In the genomic region with DNA sequence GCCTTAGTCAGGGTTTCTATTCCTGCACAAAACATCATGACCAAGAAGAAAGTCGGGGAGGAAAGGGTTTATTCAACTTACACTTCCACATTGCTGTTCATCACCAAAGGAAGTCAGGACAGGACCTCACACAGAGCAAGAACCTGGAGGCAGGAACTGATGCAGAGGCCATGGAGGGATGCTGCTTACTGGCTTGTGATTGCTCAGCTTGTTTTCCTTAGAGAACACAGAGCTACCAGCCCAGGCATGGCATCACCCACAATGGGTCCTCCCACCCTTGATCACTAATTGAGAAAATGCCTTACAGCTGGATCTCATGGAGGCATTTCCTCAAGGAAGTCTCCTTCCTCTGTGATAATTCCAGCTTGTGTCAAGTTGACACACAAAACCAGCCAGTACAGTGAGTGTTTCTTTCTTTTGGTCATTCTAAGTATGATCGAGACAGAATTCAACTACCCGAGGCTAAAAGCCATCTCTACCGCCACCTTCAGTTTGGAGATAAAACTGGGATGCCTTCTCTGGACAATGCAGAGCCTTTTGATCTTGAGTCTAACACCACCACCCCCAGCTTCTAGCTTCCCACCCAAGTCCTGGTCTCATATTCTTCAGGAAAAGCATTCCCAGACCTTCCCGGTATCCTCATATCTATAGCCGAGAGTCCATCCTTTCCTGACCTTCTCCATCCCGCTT, we compare ENCODE assay signal across 7 mouse cellular contexts. TPM values are rescaled to one million over a fixed set of nuclear protein-coding genes. Genes with fewer than 3 reads are reported as not detected.
DNase-seq lines count a peak whose midpoint lies in the region; TF ChIP-seq lines count a peak whose summit lies in the region.
"Not testable (repeated sequence)": the region's sequence is repeated elsewhere in the genome, so short reads cannot be mapped to it uniquely, and the experiment has no call there.
"Had no signal": no experiment of that assay in that cellular context is flagged by ENCODE, and none has a peak within 500 bp of the region (broad histone marks: within the 10 kb centered on the region; RNA-seq: fewer than 3 reads in every experiment).

No protein-coding gene starts in this region.

- not testable (repeated sequence) for TF ChIP-seq POLR2A in CH12.LX (IDR thresholded peaks at IDR 0.05; ENCODE audit: low read depth, low read length)

- in situ Hi-C loops in CH12.LX (cut with MboI; ENCODE audit: low pct_ligation_motif_present, low pct_unique_long_range_greater_than_20kb, low sequenced_read_pairs), result loop anchor here (5.0 kb wide), 1 partner anchor 131 kb away; no protein-coding TSS in a partner anchor

- peak in 1 of 2 experiments; percentile 61; a peak in 2 of 4 replicates for TF ChIP-seq CTCF in CH12.LX (conservative IDR thresholded peaks at IDR 0.05 in 1 of 2, IDR thresholded peaks at IDR 0.05 in 1 of 2; ENCODE audit: low read depth in 2 of 2, low read length in 2 of 2)
- TF ChIP-seq CTCF in left cerebral cortex, adult 2 months (IDR thresholded peaks at IDR 0.05), result peak; percentile 9; the same call in 1 of the 2 replicates

- dilution Hi-C loops in CH12.LX (cut with MboI; ENCODE audit: extremely low pct_ligation_motif_present, extremely low pct_unique_long_range_greater_than_20kb, low sequenced_read_pairs), result not testable (repeated sequence)

- intact Hi-C loops in left cerebral cortex, adult 2 months (cut with DNase I), result not testable (repeated sequence)

- H3K4me2 ChIP-seq in CH12.LX (ENCODE audit: insufficient read depth, low read depth, poor library complexity, severe bottlenecking), result not testable (repeated sequence)

- H3K9me3 ChIP-seq in CH12.LX (replicated peaks; ENCODE audit: low read length), result not testable (repeated sequence)

- TF ChIP-seq EP300 in CH12.LX (IDR thresholded peaks at IDR 0.05; ENCODE audit: low read length), result not testable (repeated sequence)

- H3K27me3 ChIP-seq in CH12.LX (replicated peaks), result peaks cover 39% of the 10 kb centered on the region

- H3K27ac ChIP-seq in CH12.LX (ENCODE audit: insufficient read depth, low read depth); left cerebral cortex, adult 2 months: not testable (repeated sequence)

- not testable (repeated sequence) for H3K9ac ChIP-seq in CH12.LX (ENCODE audit: insufficient read depth, low read depth)

- DNase-seq in CH12.LX (ENCODE audit: extremely low read depth) (peak; percentile 31), NIH3T3 (ENCODE audit: low read depth) (peak; percentile 12)
- peak; percentile 68 for DNase-seq in heart, adult 11 months
- peak; percentile 9 for DNase-seq in induced T-regulatory cell, adult 2 months (ENCODE audit: low read depth)
- not testable (repeated sequence) for DNase-seq in left cerebral cortex, adult 2 months (ENCODE audit: extremely low spot score in 1 of 2, low spot score in 2 of 2)
- DNase-seq in retina, embryonic 14.5 days (ENCODE audit: low spot score), result peak; percentile 12

- peak; percentile 56 for TF ChIP-seq RAD21 in CH12.LX (IDR thresholded peaks at IDR 0.05; ENCODE audit: low read depth, low read length)

- not testable (repeated sequence) for H3K79me2 ChIP-seq in CH12.LX (replicated peaks; ENCODE audit: control insufficient read depth, extremely low read depth, insufficient read depth, poor library complexity, severe bottlenecking)

- not testable (repeated sequence) for H3K4me3 ChIP-seq in CH12.LX (replicated peaks in 1 of 3; ENCODE audit: low read depth in 2 of 3, low read length in 2 of 3, poor library complexity in 1 of 3); left cerebral cortex, adult 2 months

- H3K36me3 ChIP-seq in CH12.LX (replicated peaks in 1 of 2; ENCODE audit: control insufficient read depth in 1 of 2, insufficient read depth in 1 of 2, low read length in 1 of 2), result not testable (repeated sequence)

- not testable (repeated sequence) for H3K4me1 ChIP-seq in CH12.LX (ENCODE audit: control insufficient read depth in 1 of 2, insufficient read depth in 2 of 2)

TF ChIP-seq in CH12.LX, 34 proteins besides CTCF, POLR2A, EP300 and RAD21:
- peak; percentile 53 for TF ChIP-seq SMC3 (IDR thresholded peaks at IDR 0.05; ENCODE audit: low read depth, low read length)

RNA-seq across cellular contexts. Expression of a gene that starts 7.1 kb away (rescaled TPM):
- total RNA-seq in CH12.LX (2012; rRNA removed) (0.08 and 0.13 TPM in 2 replicates), CH12.LX (2014; rRNA removed) (not detected in 2 replicates)
- not detected in 2 replicates for polyA plus RNA-seq in CH12.LX (2012; ENCODE audit: insufficient read length, low read depth)
- total RNA-seq in left cerebral cortex, adult 2 months (2021), result 10 to 100 TPM in 1 of 2 experiments, 1 to 10 TPM in 1; 6.8 to 10.4 TPM
- polyA plus RNA-seq: CD4-positive, CD25-positive, alpha-beta regulatory T cell, adult 4 months had no signal

Comparison
In these comparisons a context has a peak if more than half of its experiments do, and no peak if none do; other contexts are left out.
1. RNA of a gene that starts 7.1 kb away (total RNA-seq): 6.8 to 10.4 TPM in left cerebral cortex, adult 2 months; 0.08 to 0.13 TPM in CH12.LX; every median in the first group is over 4 times any median in the second.